Mouse (Mus musculus): ENCODE data around the gene Gm30191.
"Not testable (repeated sequence)": the region's sequence is repeated elsewhere in the genome, so short reads cannot be mapped to it uniquely, and the experiment has no call there.

Gm30191 gene

GRCm38 (mm10) chr4:134287575-134288025, 40.9 kb downstream of the Gm30191 start, which contains the start of gene Pdik1l:
TSS of gene Pdik1l (minus strand) at chr4:134287895.
- DNase-seq, result peak; percentile 80

GRCm38 (mm10) chr4:134288397-134289256, 41.9 kb downstream of the Gm30191 start:
- DNase-seq, result peak; percentile 18

GRCm38 (mm10) chr4:134292067-134292466, 45.3 kb downstream of the Gm30191 start:
- peak; percentile 42 for DNase-seq

DNA sequence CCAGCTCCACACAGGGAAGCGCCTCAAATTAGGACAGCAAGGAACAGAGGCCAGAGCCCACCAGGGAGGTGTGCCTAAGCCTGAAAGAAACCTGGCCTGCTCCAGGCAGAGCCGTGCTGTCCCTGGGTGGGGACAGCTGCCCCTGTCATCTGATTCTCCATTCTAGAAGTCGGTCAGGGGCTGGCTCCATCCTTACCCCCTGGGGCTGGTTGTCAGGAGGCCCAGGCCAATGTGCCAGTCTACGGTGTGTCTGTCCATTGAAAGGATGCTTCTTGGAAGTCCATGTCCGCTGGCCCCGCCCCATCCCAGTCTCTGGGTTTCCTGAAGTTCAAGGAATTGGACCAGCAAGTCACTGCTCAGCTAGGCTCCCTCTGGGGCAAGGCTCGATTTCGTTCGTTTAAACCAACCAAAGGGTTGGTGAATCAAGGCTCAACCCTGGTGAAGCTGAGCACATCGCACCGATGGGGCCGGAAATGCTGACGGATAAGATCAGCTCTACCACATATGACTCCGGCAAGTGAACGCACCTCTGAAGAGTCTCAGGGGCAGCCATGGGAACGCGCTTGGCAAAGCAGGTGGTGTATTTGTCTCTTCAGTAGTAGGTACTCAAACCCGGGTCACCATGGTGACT, 46.4 kb downstream of the Gm30191 start:
- DNase-seq, result no peak

GRCm38 (mm10) chr4:134293692-134294163, 47.0 kb downstream of the Gm30191 start:
- no peak for DNase-seq

DNA sequence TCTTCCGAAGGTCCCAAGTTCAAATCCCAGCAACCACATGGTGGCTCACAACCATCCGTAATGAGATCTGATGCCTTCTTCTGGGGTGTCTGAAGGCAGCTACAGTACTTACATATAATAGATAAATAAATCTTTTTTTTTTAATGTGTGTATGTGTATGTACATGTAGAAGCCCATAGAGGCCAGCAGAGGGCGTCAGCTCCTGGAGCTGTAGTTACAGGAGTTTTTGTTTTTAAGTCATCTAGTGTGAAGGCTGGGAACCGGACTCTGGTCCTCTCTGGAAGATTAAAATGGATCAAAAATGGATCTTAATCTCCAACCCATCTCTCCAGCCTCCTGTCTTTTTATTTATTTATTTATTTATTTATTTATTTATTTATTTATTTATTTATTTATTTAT, 49.4 kb downstream of the Gm30191 start:
- not testable (repeated sequence) for DNase-seq

GRCm38 (mm10) chr4:134296523-134296922, 49.8 kb downstream of the Gm30191 start:
- no peak for DNase-seq

DNA sequence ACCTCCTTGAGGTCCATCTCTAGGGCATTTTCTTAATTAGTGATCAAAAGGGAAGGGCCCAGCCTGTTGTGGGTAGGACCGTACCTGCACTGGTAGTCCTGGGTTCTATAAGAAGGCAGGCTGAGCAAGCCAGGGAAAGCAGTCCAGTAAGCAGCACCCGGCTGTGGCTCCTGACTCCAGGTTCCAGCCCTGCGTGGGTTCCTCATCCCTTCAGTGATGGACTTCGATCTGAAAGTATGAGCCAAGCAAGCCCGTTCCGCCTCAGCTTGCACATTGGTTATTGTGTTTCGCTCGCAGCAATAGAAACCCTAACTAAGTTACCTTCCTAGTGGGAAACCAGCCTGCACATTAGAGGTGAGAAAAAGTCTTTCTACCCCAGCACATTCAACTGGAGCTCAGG, 50.6 kb downstream of the Gm30191 start:
- DNase-seq, result no peak

DNA sequence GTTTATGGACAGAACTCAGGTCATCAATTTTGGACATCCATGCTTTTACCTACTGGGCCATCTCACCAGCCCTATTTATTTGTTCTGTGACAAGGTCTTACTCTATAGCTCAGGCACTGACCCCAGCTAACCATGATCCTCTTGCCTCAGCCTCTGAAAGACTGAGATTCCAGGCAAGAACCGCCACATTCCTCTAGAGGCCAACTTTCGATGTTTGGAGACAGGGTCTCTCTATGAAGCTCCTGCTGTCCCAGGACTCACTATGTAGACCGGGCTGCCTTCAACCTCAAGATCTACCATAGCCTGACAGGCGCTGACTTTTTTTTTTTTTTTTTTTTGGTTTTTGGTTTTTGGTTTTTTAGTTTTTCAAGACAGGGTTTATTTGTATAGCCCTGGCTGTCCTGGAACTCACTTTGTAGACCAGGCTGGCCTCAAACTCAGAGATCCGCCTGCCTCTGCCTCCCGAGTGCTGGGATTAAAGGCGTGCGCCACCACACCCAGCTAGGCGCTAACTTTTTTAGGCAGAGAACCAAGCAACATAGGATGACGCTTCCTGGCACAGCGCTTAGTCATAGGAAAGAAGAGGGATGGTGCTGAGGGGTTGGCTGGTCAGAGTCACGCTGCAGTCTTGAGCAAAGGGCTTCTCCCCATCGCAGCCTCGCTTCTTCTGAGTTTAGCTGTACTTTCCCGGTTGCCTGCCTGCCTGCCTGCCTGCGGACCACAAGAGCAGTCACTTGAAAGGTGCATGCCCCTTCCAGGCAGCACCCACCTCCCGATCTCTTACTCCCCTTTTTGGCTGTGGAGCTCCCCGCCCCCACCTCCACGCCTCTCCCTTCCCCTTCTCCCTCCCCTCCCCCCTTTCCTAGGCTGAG, 52.1 kb downstream of the Gm30191 start:
- DNase-seq, result no peak

DNA sequence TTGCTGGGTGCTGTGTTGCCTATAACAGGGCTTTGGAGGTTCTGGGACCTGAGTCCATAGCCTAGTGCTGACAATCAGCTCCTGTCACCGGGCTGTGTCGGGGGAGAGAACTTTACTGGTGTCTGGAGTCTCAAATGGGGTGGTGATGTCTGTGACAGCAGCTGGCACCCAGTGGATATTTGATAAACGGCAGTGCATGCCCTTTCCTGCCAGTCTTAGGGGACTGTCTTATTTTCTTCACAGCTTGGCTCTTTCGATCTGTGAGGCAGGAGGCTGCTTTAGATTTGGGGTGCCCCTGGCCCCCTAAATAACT, 52.7 kb downstream of the Gm30191 start:
- no peak for DNase-seq
